Mouse (Mus musculus): Measurements from ENCODE around the gene Atpaf2. TPM values are rescaled to one million over a fixed set of nuclear protein-coding genes. Genes with fewer than 3 reads are reported as not detected.
A peak's percentile ranks its signal among the peaks of the same experiment; 100 is the strongest.
"Not testable (repeated sequence)": the region's sequence is repeated elsewhere in the genome, so short reads cannot be mapped to it uniquely, and the experiment has no call there.

Atpaf2 gene
- 50.6 and 53.5 TPM in 2 replicates for polyA plus RNA-seq (2015; fragmentation: Nextera tagmentation; extraction: Ambion mirVana)

GRCm38 (mm10) chr11:60417717-60418472, at the start of gene Atpaf2:
Atpaf2 (minus strand) TSS chr11:60418457.
- DNase-seq (ENCODE audit: low spot score): no peak

GRCm38 (mm10) chr11:60465943-60466380, 47.7 kb upstream of the Atpaf2 start:
- DNase-seq (ENCODE audit: low spot score): peak; percentile 21

GRCm38 (mm10) chr11:60457973-60458372, 39.7 kb upstream of the Atpaf2 start:
- DNase-seq (ENCODE audit: low spot score): no peak

DNA sequence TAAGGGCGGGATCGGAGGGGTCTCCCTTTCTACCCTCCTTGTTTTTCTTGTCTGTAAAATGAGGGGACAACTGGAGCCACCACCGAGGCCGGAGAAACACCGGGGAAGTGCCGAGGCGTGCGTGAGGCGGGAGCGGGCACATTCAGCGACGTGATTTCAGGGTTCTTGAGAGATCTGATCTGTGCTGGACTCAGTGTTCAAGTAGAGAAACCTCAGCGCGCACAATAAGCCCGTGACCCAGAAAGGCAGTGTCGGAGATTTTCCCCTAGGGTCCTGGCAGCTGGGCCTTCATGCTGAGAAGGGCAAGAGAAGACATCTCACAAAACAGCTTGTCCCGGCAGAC, 36.5 kb upstream of the Atpaf2 start:
- no peak for DNase-seq (ENCODE audit: low spot score)

DNA sequence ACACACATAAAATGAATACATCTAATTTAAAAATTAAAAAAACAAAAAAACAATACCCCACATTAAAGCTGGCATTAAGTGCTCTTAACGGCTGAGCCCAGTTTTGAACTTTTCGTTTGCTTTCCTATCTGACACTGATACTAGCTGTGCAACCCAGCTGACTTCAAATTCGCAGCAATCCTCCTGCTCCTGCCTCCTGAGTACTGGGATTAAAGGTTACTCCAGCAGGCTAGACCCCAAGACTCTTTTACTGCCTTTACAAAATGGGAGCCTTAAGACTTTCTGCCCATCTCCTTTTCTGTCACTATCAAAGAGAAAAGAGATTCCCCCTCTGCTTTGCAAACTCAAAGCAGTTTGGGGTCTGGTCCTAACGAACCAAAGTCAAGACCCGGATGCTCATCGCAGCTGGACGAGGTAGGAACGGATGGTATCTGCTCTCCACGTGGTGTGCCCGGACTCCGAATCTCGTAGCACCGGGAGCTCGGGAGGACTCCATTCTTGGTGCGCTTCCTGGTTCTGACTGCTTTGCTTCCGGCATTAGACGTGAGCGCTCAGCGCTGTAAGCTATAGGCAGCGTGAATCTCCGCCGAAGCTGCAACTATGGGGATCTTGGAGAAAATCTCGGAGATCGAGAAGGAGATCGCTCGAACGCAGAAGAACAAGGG, 36.0 kb upstream of the Atpaf2 start, which contains the start of gene Drg2:
Drg2 (plus strand) TSS at position 512 of the 665 bp plus-strand sequence.
- DNase-seq (ENCODE audit: low spot score): peak; percentile 95

DNA sequence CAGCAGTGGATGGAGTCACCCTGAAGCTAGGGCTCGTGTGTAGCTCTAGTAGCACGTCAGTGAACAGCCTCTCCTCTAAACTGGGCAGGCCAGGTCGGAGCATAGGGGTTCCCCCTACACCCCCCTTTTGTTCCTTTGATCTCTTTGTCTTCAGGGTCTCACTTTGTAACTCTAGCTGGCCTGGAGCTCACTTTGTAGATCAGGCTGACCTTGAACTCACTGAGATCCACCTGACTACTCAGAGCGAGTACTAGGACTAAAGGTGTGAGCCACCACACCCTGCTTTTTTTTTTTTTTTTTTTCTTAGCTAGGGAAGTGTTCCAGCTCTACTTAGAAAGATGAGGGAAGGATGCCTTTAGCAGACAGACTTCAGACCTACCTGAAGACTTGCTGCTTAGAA, 25.8 kb upstream of the Atpaf2 start:
- no peak for DNase-seq (ENCODE audit: low spot score)

GRCm38 (mm10) chr11:60442896-60443295, 24.6 kb upstream of the Atpaf2 start:
- no peak for DNase-seq (ENCODE audit: low spot score)

- no peak for DNase-seq (ENCODE audit: low spot score)
These were observed 21.9 kb upstream of the Atpaf2 start for GRCm38 (mm10) chr11:60440176-60440575.

DNA sequence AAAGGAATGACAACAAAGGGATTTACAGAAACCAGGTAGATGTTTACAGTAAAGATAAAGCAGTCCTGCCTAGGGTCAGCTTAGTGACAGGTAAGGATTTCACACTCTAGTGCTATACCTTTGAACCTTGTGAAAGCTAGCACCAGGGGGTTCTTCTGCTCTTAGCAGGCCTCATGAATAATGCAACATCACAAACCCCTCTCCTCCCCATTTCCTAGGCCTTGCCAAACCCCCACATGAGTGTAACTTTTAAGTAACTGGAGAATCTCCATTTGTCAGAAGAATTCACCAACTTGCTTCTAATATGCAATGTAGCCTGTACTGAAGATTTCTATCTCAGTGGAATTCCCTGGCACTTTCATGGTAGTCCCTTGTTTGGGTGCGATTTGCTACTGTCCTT, 21.4 kb upstream of the Atpaf2 start:
- not testable (repeated sequence) for DNase-seq (ENCODE audit: low spot score)

GRCm38 (mm10) chr11:60436618-60437017, 18.4 kb upstream of the Atpaf2 start:
- no peak for DNase-seq (ENCODE audit: low spot score)

DNA sequence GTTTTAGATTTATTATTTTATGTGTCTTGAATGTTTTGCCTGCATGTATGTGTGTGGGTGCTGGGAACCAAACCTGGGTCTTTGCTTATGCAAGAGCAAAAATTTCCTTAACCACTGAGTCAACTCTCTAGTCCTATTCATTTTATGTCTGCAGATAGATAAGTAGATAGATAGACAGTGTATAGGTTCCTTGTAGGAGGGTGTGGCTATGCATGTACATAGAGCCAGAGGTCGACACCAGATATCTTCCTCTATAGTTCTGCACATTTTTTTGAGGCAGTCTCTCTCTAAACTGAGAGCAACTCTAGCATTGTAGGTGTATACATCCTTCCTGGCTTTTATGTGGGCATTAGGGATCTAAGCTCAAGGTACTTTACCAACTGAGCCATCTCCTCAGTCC, 16.9 kb upstream of the Atpaf2 start:
- DNase-seq (ENCODE audit: low spot score): no peak

- no peak for DNase-seq (ENCODE audit: low spot score)
These were observed 15.2 kb upstream of the Atpaf2 start for GRCm38 (mm10) chr11:60433501-60433900.

GRCm38 (mm10) chr11:60427628-60428027, 9.4 kb upstream of the Atpaf2 start:
- DNase-seq (ENCODE audit: low spot score): no peak

GRCm38 (mm10) chr11:60426417-60426816, 8.2 kb upstream of the Atpaf2 start:
- no peak for DNase-seq (ENCODE audit: low spot score)

DNA sequence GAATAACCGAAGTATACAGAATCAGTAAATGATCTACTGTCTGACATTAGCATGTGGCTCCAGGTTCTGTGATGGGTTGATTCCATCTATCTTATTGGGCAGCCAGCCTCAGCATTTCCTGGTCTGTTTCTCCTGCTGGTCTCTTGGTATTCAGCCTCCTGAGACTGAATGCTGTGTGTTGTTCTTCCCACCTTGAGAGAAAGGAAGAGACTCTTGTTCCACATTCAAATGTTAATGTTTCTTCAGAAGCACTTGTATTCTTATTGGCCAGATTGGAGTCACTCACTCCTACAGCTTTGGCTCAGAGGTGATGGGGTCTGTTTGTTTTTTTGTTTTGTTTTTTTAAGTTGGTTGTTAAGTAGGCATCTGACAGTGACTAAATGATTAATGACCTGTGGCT, 4.7 kb upstream of the Atpaf2 start:
- no peak for DNase-seq (ENCODE audit: low spot score)

- DNase-seq (ENCODE audit: low spot score): peak; percentile 37
These were observed 3.9 kb upstream of the Atpaf2 start for GRCm38 (mm10) chr11:60422046-60422668.

- DNase-seq (ENCODE audit: low spot score): peak; percentile 43
These were observed 181 bp upstream of the Atpaf2 start for GRCm38 (mm10) chr11:60418473-60418803.

- DNase-seq (ENCODE audit: low spot score): peak; percentile 99
These were observed 1.1 kb downstream of the Atpaf2 start, which contains the start of gene Gid4 for GRCm38 (mm10) chr11:60416963-60417716. Gid4 (plus strand) TSS chr11:60417145.

DNA sequence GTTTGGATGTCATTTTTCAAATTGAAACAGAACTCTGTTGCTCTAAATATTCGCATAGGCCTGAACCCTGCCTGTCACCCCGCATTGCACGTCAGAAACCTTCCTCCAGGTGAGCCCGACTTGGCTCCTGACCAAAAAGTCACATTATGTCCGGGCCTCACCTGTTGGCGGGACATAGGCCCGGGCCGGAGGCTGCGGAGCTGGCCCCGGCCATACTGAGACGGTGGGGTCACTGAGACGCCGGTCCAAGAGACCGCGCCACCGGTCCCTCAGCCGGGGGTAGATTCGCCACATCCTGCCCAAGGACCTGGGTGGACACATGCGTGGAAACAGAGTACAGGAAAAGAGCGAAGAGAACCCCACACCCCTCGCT, 1.7 kb downstream of the Atpaf2 start:
- no peak for DNase-seq (ENCODE audit: low spot score)

DNA sequence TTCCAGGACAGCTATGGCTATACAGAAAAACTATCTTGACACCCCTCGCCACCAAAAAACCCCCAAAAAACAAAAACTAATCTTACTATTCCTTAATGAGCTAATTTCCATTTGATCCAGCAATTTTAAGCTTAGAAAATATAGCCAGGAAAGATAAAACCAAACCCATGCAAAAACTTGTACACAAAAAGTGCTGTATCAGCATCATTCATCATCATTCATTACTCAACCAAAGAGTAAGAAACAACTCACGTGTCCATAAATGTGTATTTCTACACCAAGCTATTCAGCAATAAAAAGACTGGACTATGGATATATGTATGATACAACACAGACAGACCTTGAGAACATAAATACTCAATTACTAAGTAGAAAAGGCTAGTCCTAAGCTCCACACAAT, 5.3 kb downstream of the Atpaf2 start:
- DNase-seq (ENCODE audit: low spot score): no peak

GRCm38 (mm10) chr11:60412173-60412572, 6.1 kb downstream of the Atpaf2 start:
- peak; percentile 83 for DNase-seq (ENCODE audit: low spot score)

DNA sequence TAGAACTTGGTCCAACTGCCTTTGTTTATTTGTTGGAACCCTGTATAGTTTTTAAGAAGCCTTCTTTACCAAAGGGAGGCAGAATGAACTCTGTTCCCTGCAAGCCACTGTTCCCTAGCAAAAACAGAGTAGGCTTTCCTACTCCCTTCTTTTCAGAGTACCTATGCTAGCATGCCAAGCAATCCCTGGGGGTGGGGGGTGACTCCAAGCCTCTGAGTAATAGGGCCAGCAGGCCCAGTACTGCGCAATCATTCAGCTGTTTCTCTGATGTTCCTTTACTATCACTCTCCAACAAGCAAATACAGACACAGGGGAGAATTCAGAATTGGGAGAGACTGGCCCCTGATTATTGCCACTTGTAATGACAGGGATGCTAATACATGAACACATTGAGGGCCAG, 11.7 kb downstream of the Atpaf2 start:
- DNase-seq (ENCODE audit: low spot score): no peak
